Mouse (Mus musculus) ES-Bruce4 (cell line): ENCODE results near the gene Cxcr4. TPM values are rescaled to one million over a fixed set of nuclear protein-coding genes. Genes with fewer than 3 reads are reported as not detected.

Experiments used
- H3K27ac ChIP-seq: 2 replicates; pipeline ENCODE4 v1.5.1; 2012; ENCODE audit warnings: low read length, inconsistent platforms; ENCODE audit not compliant: insufficient read depth
- H3K27me3 ChIP-seq: 2 replicates; pipeline ENCODE4 v1.6.1; 2012; ENCODE audit warnings: mild to moderate bottlenecking, low read length, inconsistent platforms; ENCODE audit not compliant: control insufficient read depth, poor library complexity, insufficient read depth, severe bottlenecking
- H3K36me3 ChIP-seq: 2 replicates; pipeline ENCODE4 v1.6.1; 2012; ENCODE audit warnings: inconsistent platforms, mild to moderate bottlenecking, low read length, moderate library complexity; ENCODE audit not compliant: control insufficient read depth, poor library complexity, insufficient read depth, severe bottlenecking
- H3K4me1 ChIP-seq: one replicate; pipeline ENCODE4 v1.8.1; 2011; ENCODE audit warnings: low read length; ENCODE audit not compliant: control insufficient read depth, insufficient read depth
- H3K4me3 ChIP-seq: 2 replicates; pipeline ENCODE4 v1.5.1; 2011; ENCODE audit warnings: low read depth, mild to moderate bottlenecking, low read length
- H3K9ac ChIP-seq: 2 replicates; pipeline ENCODE4 v1.6.1; 2012; ENCODE audit warnings: low read depth, mild to moderate bottlenecking, inconsistent platforms; ENCODE audit not compliant: poor library complexity, severe bottlenecking
- H3K9me3 ChIP-seq: replicated peaks from 2 replicates; pipeline ENCODE4 v1.6.1; 2012; ENCODE audit warnings: mild to moderate bottlenecking, low read length, inconsistent platforms; ENCODE audit not compliant: control insufficient read depth, poor library complexity, insufficient read depth, severe bottlenecking
- CTCF ChIP-seq: IDR thresholded peaks from one replicate; pipeline ENCODE4 v1.8.1; 2011; ENCODE audit warnings: low read depth, low read length
- EP300 ChIP-seq: IDR thresholded peaks from 2 replicates; pipeline ENCODE4 v1.6.1; 2011; ENCODE audit warnings: low read depth, low read length; ENCODE audit not compliant: insufficient read depth
- POLR2A ChIP-seq: IDR thresholded peaks from one replicate; pipeline ENCODE4 v1.8.1; 2011; ENCODE audit warnings: low read length; ENCODE audit not compliant: insufficient read depth
- polyA plus RNA-seq: library from polyadenylated mRNA; stranded (reverse); fragments of >200 nt; gene quantifications from 2 replicates; pipeline ENCODE4 v1.2.4, GENCODE M21; 2011; ENCODE audit warnings: low read depth; ENCODE audit not compliant: missing spikeins, insufficient read depth, insufficient read length

Gene Cxcr4
- polyA plus RNA-seq, 1 experiment, result 3.9 TPM

GRCm38 (mm10) chr1:128632522-128632921 is 40.4 kb upstream of the Cxcr4 start:
- TF ChIP-seq POLR2A (no peak), EP300 (no peak)
- no peaks in the 10 kb centered on the region for H3K4me1 ChIP-seq
- no peaks in the 10 kb centered on the region for H3K27me3 ChIP-seq
- H3K27ac ChIP-seq, result no peak overlapping the region
- no peaks in the 10 kb centered on the region for H3K36me3 ChIP-seq
- H3K9ac ChIP-seq, result no peak overlapping the region
- H3K4me3 ChIP-seq, result no peak overlapping the region
- H3K9me3 ChIP-seq, result no peaks in the 10 kb centered on the region

GRCm38 (mm10) chr1:128626144-128626678 is 34.1 kb upstream of the Cxcr4 start:
- Histone ChIP-seq H3K9me3 (no peaks in the 10 kb centered on the region; the same call in 1 of the 2 replicates), H3K27ac (no peak overlapping the region), H3K36me3 (no peaks in the 10 kb centered on the region), H3K4me1 (no peaks in the 10 kb centered on the region), H3K4me3 (no peak overlapping the region), H3K9ac (no peak overlapping the region), H3K27me3 (no peaks in the 10 kb centered on the region)
- TF ChIP-seq POLR2A, result no peak
- TF ChIP-seq EP300, result no peak
- TF ChIP-seq CTCF, result no peak

DNA sequence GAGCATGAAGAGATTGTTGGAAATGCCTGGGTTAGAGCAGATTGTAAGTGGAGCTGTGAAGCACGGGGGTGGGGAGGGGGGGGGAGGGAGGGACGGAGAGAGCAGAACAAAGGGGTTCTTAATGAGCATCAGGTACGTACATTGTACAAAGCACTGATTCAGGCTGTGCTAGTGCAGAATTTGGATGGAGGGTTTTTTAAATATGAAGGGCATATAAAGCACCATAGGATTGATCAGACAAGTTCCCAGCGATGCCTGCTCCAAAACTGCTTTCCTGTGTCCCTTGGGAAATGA is 31.4 kb upstream of the Cxcr4 start:
- H3K9me3 ChIP-seq, result no peaks in the 10 kb centered on the region; the same call in 1 of the 2 replicates
- H3K9ac ChIP-seq, result no peak overlapping the region
- no peaks in the 10 kb centered on the region for H3K36me3 ChIP-seq
- TF ChIP-seq EP300, result no peak
- TF ChIP-seq CTCF, result no peak
- no peak for TF ChIP-seq POLR2A
- no peaks in the 10 kb centered on the region for H3K4me1 ChIP-seq
- no peak overlapping the region for H3K27ac ChIP-seq
- H3K27me3 ChIP-seq, result no peaks in the 10 kb centered on the region
- no peak overlapping the region for H3K4me3 ChIP-seq

DNA sequence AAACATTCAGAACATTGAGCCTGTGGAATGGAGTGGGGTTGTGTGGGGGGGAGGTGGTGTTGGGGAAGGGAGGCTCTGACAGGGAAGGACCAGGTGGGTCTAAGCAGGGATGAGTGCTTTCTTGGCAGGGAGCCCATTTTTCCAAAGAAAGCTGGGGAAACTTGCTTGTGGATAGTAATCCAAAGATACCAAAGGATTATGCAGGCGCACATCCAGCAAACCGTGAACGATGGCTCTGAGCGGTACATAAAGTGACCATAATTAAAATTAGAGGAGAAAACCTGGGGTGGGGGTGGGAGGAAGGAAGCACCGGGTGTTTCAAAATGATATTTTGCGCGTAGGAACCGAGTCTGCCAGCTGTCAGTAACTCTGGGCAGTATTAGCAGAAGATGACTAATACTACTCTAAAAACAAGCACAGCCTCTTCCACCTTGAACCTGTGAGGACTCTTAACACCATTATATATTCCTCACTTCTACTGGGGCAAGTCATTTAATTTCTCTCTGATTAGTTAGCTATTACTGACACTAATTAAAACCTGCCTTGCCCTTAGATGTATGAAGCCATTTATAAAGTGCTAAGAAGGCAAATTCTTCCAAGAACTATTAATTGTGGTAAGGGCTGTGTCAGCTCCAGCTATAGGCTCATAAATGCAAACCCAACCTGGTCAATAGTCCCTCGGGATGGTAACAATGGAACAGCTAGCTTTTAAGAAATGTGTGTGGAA is 30.9 kb upstream of the Cxcr4 start:
- Histone ChIP-seq H3K9me3 (no peaks in the 10 kb centered on the region; the same call in 1 of the 2 replicates), H3K27ac (no peak overlapping the region), H3K4me3 (no peak overlapping the region), H3K4me1 (no peaks in the 10 kb centered on the region), H3K9ac (no peak overlapping the region), H3K36me3 (no peaks in the 10 kb centered on the region), H3K27me3 (no peaks in the 10 kb centered on the region)
- no peak for TF ChIP-seq CTCF
- no peak for TF ChIP-seq POLR2A
- no peak for TF ChIP-seq EP300

DNA sequence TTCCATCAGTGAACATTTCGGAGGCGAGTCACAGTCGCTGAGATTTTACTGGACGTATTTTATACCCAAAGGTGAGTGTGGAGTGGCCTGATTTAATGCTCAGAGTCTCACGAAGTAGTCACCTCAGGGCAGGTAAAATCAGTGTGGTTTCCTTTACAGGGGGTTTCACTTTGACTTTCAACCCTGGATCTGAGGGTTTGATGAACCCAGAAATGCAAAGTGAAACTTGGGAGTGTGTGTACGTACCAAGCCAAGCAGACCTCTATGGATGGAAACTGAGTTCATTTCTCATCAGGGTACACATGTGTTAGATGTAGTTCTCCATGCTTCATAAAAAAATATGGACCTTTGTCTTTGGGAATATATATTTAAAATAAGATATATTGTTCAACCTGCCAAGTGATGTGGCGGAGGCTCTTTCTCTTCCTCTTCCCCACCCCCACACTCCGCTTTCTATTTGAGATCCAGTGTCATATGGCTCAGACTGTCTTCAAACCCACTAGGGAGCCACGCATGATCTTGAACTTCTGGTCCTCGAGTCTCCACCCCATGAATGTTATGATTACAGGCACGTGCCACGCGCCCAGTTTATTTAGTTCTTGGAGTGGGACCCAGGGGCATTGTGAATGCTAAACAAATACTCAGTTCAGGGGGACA is 25.7 kb upstream of the Cxcr4 start:
- Histone ChIP-seq H3K36me3 (no peaks in the 10 kb centered on the region), H3K27ac (no peak overlapping the region), H3K4me3 (no peak overlapping the region), H3K9ac (no peak overlapping the region), H3K9me3 (no peaks in the 10 kb centered on the region), H3K27me3 (no peaks in the 10 kb centered on the region), H3K4me1 (no peaks in the 10 kb centered on the region)
- TF ChIP-seq CTCF (no peak), POLR2A (no peak), EP300 (no peak)

GRCm38 (mm10) chr1:128616586-128616985 is 24.5 kb upstream of the Cxcr4 start:
- no peak overlapping the region for H3K27ac ChIP-seq

More at GRCm38 (mm10) chr1:128616586-128616985, 24.5 kb upstream of the Cxcr4 start:
- H3K4me3 ChIP-seq, result no peak overlapping the region
- no peaks in the 10 kb centered on the region for H3K9me3 ChIP-seq
- no peak for TF ChIP-seq POLR2A
- TF ChIP-seq EP300, result no peak
- TF ChIP-seq CTCF, result no peak
- no peaks in the 10 kb centered on the region for H3K27me3 ChIP-seq
- H3K4me1 ChIP-seq, result no peaks in the 10 kb centered on the region
- no peaks in the 10 kb centered on the region for H3K36me3 ChIP-seq
- H3K9ac ChIP-seq, result no peak overlapping the region
